Mouse (Mus musculus): ENCODE results near the gene Klrc2.
"Not testable (repeated sequence)": the region's sequence is repeated elsewhere in the genome, so short reads cannot be mapped to it uniquely, and the experiment has no call there.

Klrc2 gene

GRCm38 (mm10) chr6:129660589-129660988 lies at the start of gene Klrc2:
Gene Klrc2 (minus strand): TSS chr6:129660689.
- not testable (repeated sequence) for DNase-seq (ENCODE audit: low spot score)

DNA sequence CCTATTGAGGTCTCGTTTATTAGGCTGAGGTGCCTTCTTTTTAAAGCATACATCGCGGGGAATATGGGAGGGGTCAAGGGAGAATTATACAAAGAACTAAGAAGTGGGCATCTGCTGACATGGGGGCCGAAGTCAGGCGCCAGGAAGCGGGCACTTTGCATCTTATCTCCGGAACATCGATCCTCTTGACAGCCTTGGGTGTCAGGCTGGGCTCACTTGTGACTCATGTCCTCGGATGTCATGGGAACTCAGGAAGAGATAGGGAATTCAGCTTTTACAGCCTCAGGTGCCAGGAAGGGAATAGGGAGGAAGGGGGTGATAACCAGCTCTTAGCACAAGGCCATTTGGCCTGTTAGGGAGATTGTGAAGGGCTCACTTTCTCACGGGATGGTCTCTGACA lies 30.9 kb upstream of the Klrc2 start:
- DNase-seq (ENCODE audit: low spot score), result not testable (repeated sequence)

DNA sequence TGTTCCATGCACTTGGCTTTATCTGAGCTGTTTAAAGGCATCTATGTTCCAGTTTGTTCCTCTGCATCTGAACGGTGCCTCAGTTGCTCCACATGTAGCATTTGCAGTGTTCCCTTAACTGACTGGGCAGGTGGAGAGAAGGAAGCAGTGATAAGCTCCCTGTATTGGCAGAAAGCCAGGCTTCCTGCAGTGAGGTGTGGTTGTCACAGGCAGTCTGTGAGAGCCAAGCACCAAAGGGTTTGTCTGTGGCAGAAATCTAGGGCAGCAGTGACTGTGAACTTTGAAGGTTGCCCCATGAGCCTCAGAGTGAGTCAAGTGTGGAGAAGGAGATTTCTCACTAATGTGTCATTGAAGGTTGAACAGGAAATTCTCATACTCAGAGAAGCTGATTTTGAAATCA lies 19.9 kb upstream of the Klrc2 start:
- DNase-seq (ENCODE audit: low spot score), result no peak

DNA sequence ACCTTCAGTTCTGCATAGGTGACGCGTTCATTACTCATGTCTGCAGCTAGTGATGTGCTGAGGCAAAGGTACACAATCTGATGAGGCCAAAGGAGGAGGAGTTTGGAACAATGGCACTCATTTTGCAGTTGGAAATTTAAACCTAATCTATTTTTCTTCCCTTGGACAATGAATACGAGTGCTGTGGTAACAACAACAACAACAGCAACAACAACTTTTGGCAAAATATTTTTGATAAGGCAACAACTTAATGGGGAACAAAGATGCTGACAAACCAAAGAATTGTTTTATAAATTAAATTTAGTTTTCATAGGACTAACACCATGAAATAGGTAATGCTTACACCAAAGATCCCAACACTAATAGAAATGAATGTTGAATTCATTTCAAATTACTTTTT lies 18.4 kb upstream of the Klrc2 start, which contains the start of gene Klrc1:
Gene Klrc1 (minus strand): TSS at position 101 of the 400 bp plus-strand sequence.
- DNase-seq (ENCODE audit: low spot score), result no peak

GRCm38 (mm10) chr6:129661301-129661700 lies 812 bp upstream of the Klrc2 start:
- not testable (repeated sequence) for DNase-seq (ENCODE audit: low spot score)

- not testable (repeated sequence) for DNase-seq (ENCODE audit: low spot score)
Measured at GRCm38 (mm10) chr6:129644054-129644453, 16.4 kb downstream of the Klrc2 start.

DNA sequence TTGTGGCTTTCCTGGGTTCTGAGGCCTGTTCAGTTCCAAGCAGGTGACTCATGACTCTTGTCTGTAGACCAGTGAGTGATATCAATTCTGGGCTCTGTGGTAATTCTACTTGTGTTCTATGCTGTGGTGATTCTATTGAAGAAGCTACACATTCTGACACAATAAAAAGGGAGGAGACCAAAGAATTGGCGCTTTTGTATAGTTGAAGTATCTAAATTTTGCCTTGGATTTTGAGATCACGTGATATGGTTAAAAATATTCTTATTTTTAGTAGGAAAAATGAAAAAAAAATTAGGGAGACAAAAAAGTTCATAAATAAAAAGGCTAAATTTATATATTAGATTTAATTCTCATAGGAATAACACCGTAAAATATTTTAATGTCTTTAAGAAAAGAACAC lies 17.3 kb downstream of the Klrc2 start, which contains the start of gene Klrc3:
Gene Klrc3 (minus strand): TSS at position 101 of the 400 bp plus-strand sequence.
- not testable (repeated sequence) for DNase-seq (ENCODE audit: low spot score)

GRCm38 (mm10) chr6:129631046-129631445 lies 29.4 kb downstream of the Klrc2 start:
- DNase-seq (ENCODE audit: low spot score), result not testable (repeated sequence)

DNA sequence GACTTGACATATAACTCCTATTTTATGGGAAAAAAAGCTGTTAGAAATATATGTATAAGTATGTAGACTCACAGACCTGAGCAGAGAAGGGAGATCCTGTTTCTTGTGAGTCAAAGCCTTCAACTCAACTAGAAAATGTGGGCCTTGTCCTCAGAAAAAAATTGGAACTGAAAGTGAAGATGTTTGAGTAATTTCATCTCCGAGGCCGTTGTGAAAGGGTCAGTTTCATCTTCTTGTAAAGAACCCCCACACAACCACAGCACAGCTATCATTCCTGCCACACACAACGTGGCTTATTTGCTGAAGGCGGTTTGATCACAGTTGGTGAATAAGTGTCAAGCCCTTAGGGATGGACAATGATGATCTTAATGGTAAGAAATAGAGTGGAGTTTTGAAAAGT lies 36.8 kb downstream of the Klrc2 start, which contains the start of gene Klrk1:
Gene Klrk1 (minus strand): TSS at position 130 of the 400 bp plus-strand sequence.
- no peak for DNase-seq (ENCODE audit: low spot score)

DNA sequence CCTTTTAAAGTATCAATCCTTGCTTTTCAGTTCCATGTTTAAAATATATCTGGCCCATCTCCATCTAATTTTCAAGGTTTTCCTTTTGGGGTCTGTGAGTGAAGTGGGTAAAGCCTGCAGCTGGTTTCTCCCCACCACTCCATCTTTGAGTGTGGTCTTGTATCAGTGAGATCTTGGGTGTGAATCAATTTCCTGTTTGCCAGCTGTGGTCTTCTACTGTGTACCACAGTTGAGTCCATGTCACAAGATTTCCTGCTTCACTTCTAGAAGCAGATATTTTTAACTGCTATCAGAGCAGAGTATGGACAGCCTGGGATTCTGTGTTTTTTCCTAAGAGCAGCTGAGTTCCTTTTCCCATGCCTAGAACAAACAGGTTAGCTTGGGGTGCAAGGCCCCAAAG lies 52.1 kb downstream of the Klrc2 start:
- DNase-seq (ENCODE audit: low spot score), result no peak

Measured in layer of hippocampus, adult 11-12 months (tissue).